Mouse (Mus musculus) midbrain, embryonic 13.5 days (tissue): ENCODE measurements at regions not wholly inside any gene's neighbourhood (a gene's known extent, or its start where the extent isn't known, plus 50 kb on each side); places are given as distances from the start of the nearest gene placed in this dataset.

ENCODE experiments used
- ATAC-seq: fragments of 200-750 bp; cut with Nextera tagmentation; 2 replicates; pipeline ENCODE4 v1.8.0; 2017; ENCODE audit warnings: mild to moderate bottlenecking, moderate TSS enrichment, moderate library complexity
- H3K27ac ChIP-seq: fragments of 300-500 bp; sonication (generic); 2 replicates; pipeline ENCODE4 v1.5.1; 2015; ENCODE audit warnings: inconsistent platforms, mild to moderate bottlenecking, moderate library complexity
- H3K27me3 ChIP-seq: fragments of 300-500 bp; sonication (generic); 2 replicates; pipeline ENCODE4 v1.6.1; 2015; ENCODE audit warnings: mild to moderate bottlenecking, inconsistent platforms
- H3K36me3 ChIP-seq: fragments of 300-500 bp; sonication (generic); 2 replicates; pipeline ENCODE4 v1.6.1; 2015; ENCODE audit warnings: mild to moderate bottlenecking, inconsistent platforms
- H3K4me1 ChIP-seq: fragments of 300-500 bp; sonication (generic); replicated peaks from 2 replicates; pipeline ENCODE4 v1.6.1; 2015; ENCODE audit warnings: inconsistent platforms
- H3K4me2 ChIP-seq: fragments of 300-500 bp; sonication (generic); replicated peaks from 2 replicates; pipeline ENCODE4 v1.6.1; 2015; ENCODE audit warnings: moderate library complexity, mild to moderate bottlenecking, inconsistent platforms
- H3K4me3 ChIP-seq: fragments of 300-500 bp; sonication (generic); replicated peaks from 2 replicates; pipeline ENCODE4 v1.5.1; 2015; ENCODE audit warnings: mild to moderate bottlenecking, inconsistent platforms
- H3K9ac ChIP-seq: fragments of 300-500 bp; sonication (generic); replicated peaks from 2 replicates; pipeline ENCODE4 v1.6.1; 2015; ENCODE audit warnings: mild to moderate bottlenecking, inconsistent platforms
- H3K9me3 ChIP-seq: fragments of 300-500 bp; sonication (generic); 2 replicates; pipeline ENCODE4 v1.6.1; 2016; ENCODE audit warnings: mild to moderate bottlenecking, inconsistent platforms
- WGBS: fragments of 180-500 bp; shearing (Covaris S2); methylation state at CpG from one replicate; pipeline ENCODE4 v1.1.7; 2015; 5-methylcytosine and 5-hydroxymethylcytosine counted together

GRCm38 (mm10) chr4:95450286-95450685 lies 107.0 kb upstream of the Fggy start:
- 73% methylated on average over 1 of the region's 1 CpGs for WGBS
- no peak overlapping the region for H3K4me2 ChIP-seq
- no peak overlapping the region for H3K9ac ChIP-seq
- H3K9me3 ChIP-seq, result no peaks in the 10 kb centered on the region
- no peak overlapping the region for H3K27ac ChIP-seq
- no peak for ATAC-seq
- no peaks in the 10 kb centered on the region for H3K27me3 ChIP-seq
- no peak overlapping the region for H3K4me3 ChIP-seq
- no peaks in the 10 kb centered on the region for H3K4me1 ChIP-seq
- H3K36me3 ChIP-seq, result no peaks in the 10 kb centered on the region

GRCm38 (mm10) chr4:95451831-95452230 lies 105.5 kb upstream of the Fggy start:
- Histone ChIP-seq H3K27me3 (no peaks in the 10 kb centered on the region), H3K4me1 (no peaks in the 10 kb centered on the region), H3K4me2 (no peak overlapping the region), H3K4me3 (no peak overlapping the region), H3K27ac (no peak overlapping the region), H3K36me3 (no peaks in the 10 kb centered on the region), H3K9ac (no peak overlapping the region), H3K9me3 (no peaks in the 10 kb centered on the region)
- 87% methylated on average over 3 of the region's 3 CpGs for WGBS
- no peak for ATAC-seq

- Histone ChIP-seq H3K9ac (no peak overlapping the region), H3K4me1 (no peaks in the 10 kb centered on the region)
- ATAC-seq, result no peak
Measured at GRCm38 (mm10) chr4:95456318-95456717, 101.0 kb upstream of the Fggy start.

DNA sequence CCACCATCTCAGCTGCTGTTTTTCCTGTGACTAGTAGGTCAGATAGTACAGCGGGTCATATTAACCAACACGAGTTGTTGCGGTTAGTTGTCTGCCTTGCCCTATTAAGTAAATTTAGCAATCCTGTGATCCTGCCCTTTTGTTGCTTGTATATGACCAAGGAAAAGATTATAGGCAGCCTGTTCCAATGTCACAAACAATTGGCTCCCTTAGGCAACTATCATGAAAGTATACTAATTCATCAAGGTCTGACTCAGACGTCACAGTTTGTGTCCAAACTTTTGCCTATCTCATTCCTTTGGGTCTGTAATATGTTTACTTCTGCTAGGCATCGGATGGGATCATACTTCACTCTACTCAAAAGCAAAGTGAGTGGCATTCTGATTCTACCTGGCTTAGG lies 100.4 kb upstream of the Fggy start:
- Histone ChIP-seq H3K9ac (no peak overlapping the region), H3K4me3 (no peak overlapping the region), H3K27me3 (no peaks in the 10 kb centered on the region), H3K36me3 (no peaks in the 10 kb centered on the region), H3K4me1 (no peaks in the 10 kb centered on the region), H3K9me3 (no peaks in the 10 kb centered on the region), H3K27ac (no peak overlapping the region), H3K4me2 (no peak overlapping the region)
- WGBS, result 92% methylated on average over 5 of the region's 5 CpGs
- ATAC-seq, result no peak

More at GRCm38 (mm10) chr4:95456318-95456717, 101.0 kb upstream of the Fggy start:
- H3K9me3 ChIP-seq, result no peaks in the 10 kb centered on the region
- no peak overlapping the region for H3K27ac ChIP-seq
- H3K4me3 ChIP-seq, result no peak overlapping the region
- H3K27me3 ChIP-seq, result no peaks in the 10 kb centered on the region
- no peaks in the 10 kb centered on the region for H3K36me3 ChIP-seq
- WGBS, result 70% methylated on average over 1 of the region's 1 CpGs
- H3K4me2 ChIP-seq, result no peak overlapping the region

DNA sequence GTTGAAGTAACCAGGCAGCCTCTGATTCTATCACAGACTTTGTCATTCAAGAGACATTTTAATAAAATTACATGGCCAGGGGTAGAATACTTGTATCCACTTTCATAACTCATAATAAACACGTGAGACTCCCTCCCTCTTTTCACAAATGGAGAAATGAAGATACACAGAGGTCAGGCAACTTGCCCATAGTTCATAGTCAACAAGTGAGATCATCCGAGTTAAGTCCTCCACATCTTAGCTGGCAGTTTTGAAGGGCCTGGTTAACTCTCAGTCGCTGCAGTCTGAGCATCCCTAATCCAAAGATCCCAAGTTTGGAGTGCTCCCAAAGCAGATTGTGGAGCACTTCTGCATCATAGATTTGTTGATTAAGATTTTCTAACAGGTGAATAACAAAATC lies 94.8 kb upstream of the Fggy start:
- Histone ChIP-seq H3K4me3 (no peak overlapping the region), H3K27me3 (no peaks in the 10 kb centered on the region), H3K27ac (no peak overlapping the region), H3K4me1 (no peaks in the 10 kb centered on the region), H3K9ac (no peak overlapping the region), H3K4me2 (no peak overlapping the region), H3K36me3 (no peaks in the 10 kb centered on the region), H3K9me3 (no peaks in the 10 kb centered on the region)
- no peak for ATAC-seq
- 84% methylated on average over 3 of the region's 3 CpGs for WGBS

DNA sequence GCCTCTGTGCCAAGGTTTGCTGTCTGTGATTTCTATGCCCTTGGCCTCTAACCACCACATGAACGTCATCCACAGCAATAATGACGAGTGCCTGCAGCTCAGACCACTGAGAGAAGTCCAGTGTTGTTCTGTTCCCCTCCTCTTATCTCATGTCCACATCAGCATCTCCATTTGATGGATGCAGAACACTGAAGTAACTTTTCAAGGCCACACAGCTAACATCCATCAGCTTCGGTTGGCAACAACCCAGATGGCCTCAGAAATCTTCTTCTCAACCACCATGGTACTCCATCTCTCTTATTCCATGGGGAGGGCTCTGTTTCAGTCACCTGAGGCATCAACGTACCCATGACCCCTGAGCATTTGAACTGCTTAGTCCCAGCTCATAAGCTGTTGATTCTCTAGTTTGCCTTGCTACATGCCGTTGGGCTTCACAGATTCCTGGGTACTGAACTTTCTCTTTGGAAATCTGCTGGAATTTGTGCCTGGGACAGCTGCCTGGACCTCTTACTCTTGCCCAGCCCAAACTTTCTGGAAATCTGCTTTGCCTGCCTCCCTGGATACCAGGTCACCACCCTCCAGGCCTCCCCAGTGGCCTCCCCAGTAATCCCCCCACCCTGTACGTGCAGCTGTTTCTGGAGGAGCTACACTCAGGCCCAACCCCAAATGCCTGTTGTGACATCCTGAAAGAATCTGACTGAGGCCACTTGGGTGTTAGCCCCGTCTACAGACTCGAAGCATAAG lies 94.1 kb upstream of the Fggy start:
- Histone ChIP-seq H3K4me2 (no peak overlapping the region), H3K36me3 (no peaks in the 10 kb centered on the region), H3K27me3 (no peaks in the 10 kb centered on the region), H3K4me1 (no peaks in the 10 kb centered on the region), H3K4me3 (no peak overlapping the region), H3K27ac (no peak overlapping the region), H3K9ac (no peak overlapping the region), H3K9me3 (no peaks in the 10 kb centered on the region)
- ATAC-seq, result no peak
- 78% methylated on average over 8 of the region's 8 CpGs for WGBS

GRCm38 (mm10) chr4:95466647-95467046 lies 90.7 kb upstream of the Fggy start:
- Histone ChIP-seq H3K4me1 (no peaks in the 10 kb centered on the region), H3K4me3 (no peak overlapping the region), H3K9me3 (no peaks in the 10 kb centered on the region), H3K9ac (no peak overlapping the region), H3K27ac (no peak overlapping the region), H3K4me2 (no peak overlapping the region), H3K27me3 (no peaks in the 10 kb centered on the region), H3K36me3 (no peaks in the 10 kb centered on the region)
- no peak for ATAC-seq
- 70% methylated on average over 2 of the region's 2 CpGs for WGBS

DNA sequence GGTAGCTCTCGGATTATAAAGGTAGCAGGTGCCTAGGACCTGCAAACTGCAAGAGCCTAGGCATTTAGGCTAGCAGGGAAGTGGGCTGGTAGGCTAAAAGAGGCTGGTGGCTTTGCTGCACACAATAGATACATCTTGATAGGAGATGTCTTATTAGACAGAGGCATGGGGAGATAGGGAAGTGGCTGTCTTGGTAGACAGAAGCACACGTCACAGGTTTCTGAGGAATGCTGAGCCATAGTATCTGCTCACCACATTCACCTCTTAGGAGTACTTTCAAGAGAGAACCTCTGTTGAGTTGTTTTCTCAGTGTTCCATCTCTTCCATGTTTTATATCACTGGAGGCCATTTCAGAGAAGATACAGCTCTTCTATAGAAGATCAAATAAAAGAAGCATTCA lies 89.8 kb upstream of the Fggy start:
- Histone ChIP-seq H3K36me3 (no peaks in the 10 kb centered on the region), H3K4me3 (no peak overlapping the region), H3K4me1 (no peaks in the 10 kb centered on the region), H3K4me2 (no peak overlapping the region), H3K9ac (no peak overlapping the region), H3K27ac (no peak overlapping the region), H3K27me3 (no peaks in the 10 kb centered on the region), H3K9me3 (no peaks in the 10 kb centered on the region)
- no peak for ATAC-seq
- WGBS, result 81% methylated on average over 2 of the region's 2 CpGs

- Histone ChIP-seq H3K36me3 (no peaks in the 10 kb centered on the region), H3K4me2 (no peak overlapping the region), H3K9ac (no peak overlapping the region), H3K27ac (no peak overlapping the region), H3K9me3 (no peaks in the 10 kb centered on the region), H3K4me3 (no peak overlapping the region), H3K4me1 (no peaks in the 10 kb centered on the region), H3K27me3 (no peaks in the 10 kb centered on the region)
- no peak for ATAC-seq
- 84% methylated on average over 5 of the region's 5 CpGs for WGBS
Measured at GRCm38 (mm10) chr4:95474726-95475406, 82.4 kb upstream of the Fggy start.

GRCm38 (mm10) chr4:95476071-95476724 lies 81.1 kb upstream of the Fggy start:
- WGBS, result 73% methylated on average over 12 of the region's 12 CpGs
- H3K36me3 ChIP-seq, result no peaks in the 10 kb centered on the region
- H3K4me2 ChIP-seq, result no peak overlapping the region
- H3K9ac ChIP-seq, result no peak overlapping the region
- H3K4me1 ChIP-seq, result no peaks in the 10 kb centered on the region
- no peaks in the 10 kb centered on the region for H3K27me3 ChIP-seq
- H3K4me3 ChIP-seq, result no peak overlapping the region
- no peak overlapping the region for H3K27ac ChIP-seq
- no peak for ATAC-seq
- no peaks in the 10 kb centered on the region for H3K9me3 ChIP-seq

DNA sequence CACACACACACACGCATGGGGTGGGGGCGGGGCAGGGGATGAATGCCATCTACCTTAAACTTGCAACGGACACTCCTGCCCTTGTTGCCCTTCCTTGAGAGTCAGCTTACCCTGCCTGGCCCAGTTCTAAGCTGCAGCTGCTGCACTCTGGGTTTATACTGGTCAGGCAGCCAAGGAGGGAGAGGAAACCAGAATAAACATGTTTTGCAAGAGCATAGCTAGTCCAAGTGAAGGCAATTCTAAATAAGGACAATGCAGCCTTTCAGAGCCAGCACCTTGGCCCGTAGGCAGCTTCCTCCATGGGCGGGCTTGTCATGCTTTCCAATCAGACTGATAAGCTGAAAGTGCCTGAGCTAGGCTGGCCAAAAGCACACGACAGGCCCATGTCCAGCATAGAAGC lies 73.7 kb upstream of the Fggy start:
- no peaks in the 10 kb centered on the region for H3K4me1 ChIP-seq
- H3K27me3 ChIP-seq, result no peaks in the 10 kb centered on the region
- H3K4me3 ChIP-seq, result no peak overlapping the region
- no peaks in the 10 kb centered on the region for H3K9me3 ChIP-seq
- no peak overlapping the region for H3K27ac ChIP-seq
- no peak overlapping the region for H3K4me2 ChIP-seq
- H3K9ac ChIP-seq, result no peak overlapping the region
- no peak for ATAC-seq
- WGBS, result 82% methylated on average over 6 of the region's 6 CpGs
- no peaks in the 10 kb centered on the region for H3K36me3 ChIP-seq

DNA sequence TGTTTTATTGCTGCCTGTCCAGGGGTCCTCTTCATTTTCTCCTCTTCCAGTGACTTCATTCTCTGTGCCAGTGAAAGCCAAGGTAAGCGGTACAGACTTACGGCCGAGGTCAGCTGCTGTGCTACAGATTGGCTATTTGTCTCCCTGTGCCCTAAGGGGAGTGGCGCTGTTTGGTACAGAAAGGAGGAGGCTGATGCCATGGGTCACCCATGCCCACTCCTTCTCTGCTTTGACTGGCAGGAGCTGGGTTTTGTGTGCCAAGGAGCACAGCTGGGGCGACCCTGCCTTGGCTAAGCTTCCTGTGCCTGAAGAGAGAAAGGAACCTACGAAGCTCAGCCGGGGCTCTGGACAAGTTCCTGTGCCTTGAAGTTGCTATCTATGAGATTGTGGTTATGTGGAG lies 70.0 kb upstream of the Fggy start:
- no peak overlapping the region for H3K4me2 ChIP-seq
- ATAC-seq, result no peak
- no peaks in the 10 kb centered on the region for H3K4me1 ChIP-seq
- whole genome bisulfite sequencing, result 89% methylated on average over 7 of the region's 7 CpGs
- H3K9me3 ChIP-seq, result no peaks in the 10 kb centered on the region
- H3K27ac ChIP-seq, result no peak overlapping the region
- H3K9ac ChIP-seq, result no peak overlapping the region
- no peaks in the 10 kb centered on the region for H3K27me3 ChIP-seq
- no peak overlapping the region for H3K4me3 ChIP-seq
- no peaks in the 10 kb centered on the region for H3K36me3 ChIP-seq
